Mouse (Mus musculus) intestine, embryonic 14.5 days (tissue): ENCODE data around the gene Gtf2f2. TPM values are rescaled to one million over a fixed set of nuclear protein-coding genes. Genes with fewer than 3 reads are reported as not detected.
A peak's percentile ranks its signal among the peaks of the same experiment; 100 is the strongest.

Experiments used
- ATAC-seq: fragments of 200-750 bp; cut with Nextera tagmentation; replicated peaks from 2 replicates; pipeline ENCODE4 v1.8.0; 2017; ENCODE audit warnings: low read depth, moderate number of reproducible peaks, moderate TSS enrichment, moderate library complexity; ENCODE audit not compliant: low FRiP score, low TSS enrichment
- DNase-seq: peaks from one replicate; pipeline ENCODE4 v3.0.0-alpha.2; 2018; ENCODE audit warnings: low spot score
- H3K27ac ChIP-seq: fragments of 300-500 bp; sonication (generic); 2 replicates; pipeline ENCODE4 v1.5.1; 2014; ENCODE audit warnings: low read depth, mild to moderate bottlenecking, control low read depth
- H3K27me3 ChIP-seq: fragments of 300-500 bp; sonication (generic); replicated peaks from 2 replicates; pipeline ENCODE4 v1.6.1; 2014; ENCODE audit warnings: low read length, control low read depth; ENCODE audit not compliant: control insufficient read depth, insufficient read depth
- H3K36me3 ChIP-seq: fragments of 300-500 bp; sonication (generic); 2 replicates; pipeline ENCODE4 v1.6.1; 2014; ENCODE audit warnings: low read length, control low read depth; ENCODE audit not compliant: control insufficient read depth, insufficient read depth
- H3K4me1 ChIP-seq: fragments of 300-500 bp; sonication (generic); replicated peaks from 2 replicates; pipeline ENCODE4 v1.6.1; 2014; ENCODE audit warnings: low read length, control low read depth, mixed read lengths; ENCODE audit not compliant: control insufficient read depth, insufficient read depth
- H3K4me2 ChIP-seq: fragments of 300-500 bp; sonication (generic); 2 replicates; pipeline ENCODE4 v1.6.1; 2014; ENCODE audit warnings: low read length
- H3K4me3 ChIP-seq: fragments of 300-500 bp; sonication (generic); 2 replicates; pipeline ENCODE4 v1.5.1; 2014; ENCODE audit warnings: low read depth, low read length, control low read depth, mixed read lengths
- H3K9ac ChIP-seq: fragments of 300-500 bp; sonication (generic); 2 replicates; pipeline ENCODE4 v1.6.1; 2014; ENCODE audit warnings: mild to moderate bottlenecking, low read length
- H3K9me3 ChIP-seq: fragments of 300-500 bp; sonication (generic); 2 replicates; pipeline ENCODE4 v1.6.1; 2016; ENCODE audit warnings: low read length, control low read depth; ENCODE audit not compliant: control insufficient read depth
- WGBS: fragments of 180-500 bp; shearing (Covaris S2); extraction: QIAGEN DNeasy Blood & Tissue Kit; methylation state at CpG from one replicate; pipeline ENCODE4 v1.1.7; 2014; 5-methylcytosine and 5-hydroxymethylcytosine counted together
- polyA plus RNA-seq: library from polyadenylated mRNA; unstranded; fragments of >200 nt; fragmentation: Nextera tagmentation; extraction: Ambion mirVana; gene quantifications from 2 replicates; pipeline ENCODE4 v1.2.1, GENCODE M21; 2014

Gtf2f2 gene
- polyA plus RNA-seq, 1 experiment from 2014 or later = 40.2 TPM

DNA sequence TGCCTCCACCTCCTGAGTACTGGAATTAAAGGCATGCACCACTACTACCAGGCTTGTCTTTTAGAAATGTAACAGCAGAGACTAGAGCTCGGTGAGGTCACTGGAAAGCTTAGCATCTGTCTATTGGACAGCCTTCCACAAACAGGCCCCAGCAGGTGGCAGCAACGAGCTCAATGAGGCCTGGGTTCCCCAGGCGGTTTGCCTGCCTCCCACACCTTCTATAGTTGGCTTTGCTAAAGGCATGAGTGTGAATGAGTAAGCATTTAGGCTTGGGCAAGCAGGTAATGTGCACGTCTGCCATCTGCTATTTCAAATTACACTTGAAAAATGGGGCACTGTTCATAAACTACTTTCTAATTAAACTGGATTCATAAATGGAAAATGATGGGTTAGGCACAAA lies 111.1 kb downstream of the Gtf2f2 start:
- Histone ChIP-seq H3K4me1 (no peaks in the 10 kb centered on the region), H3K4me2 (no peak overlapping the region), H3K4me3 (no peak overlapping the region), H3K9ac (no peak overlapping the region), H3K36me3 (peaks cover 16% of the 10 kb centered on the region), H3K27me3 (no peaks in the 10 kb centered on the region), H3K9me3 (no peaks in the 10 kb centered on the region), H3K27ac (no peak overlapping the region)
- DNase-seq (peak; percentile 90), ATAC-seq (0 out of 2 replicates have a peak, but pooled peaks have one; percentile 60)
- WGBS = 26% methylated on average over 4 of the region's 4 CpGs

DNA sequence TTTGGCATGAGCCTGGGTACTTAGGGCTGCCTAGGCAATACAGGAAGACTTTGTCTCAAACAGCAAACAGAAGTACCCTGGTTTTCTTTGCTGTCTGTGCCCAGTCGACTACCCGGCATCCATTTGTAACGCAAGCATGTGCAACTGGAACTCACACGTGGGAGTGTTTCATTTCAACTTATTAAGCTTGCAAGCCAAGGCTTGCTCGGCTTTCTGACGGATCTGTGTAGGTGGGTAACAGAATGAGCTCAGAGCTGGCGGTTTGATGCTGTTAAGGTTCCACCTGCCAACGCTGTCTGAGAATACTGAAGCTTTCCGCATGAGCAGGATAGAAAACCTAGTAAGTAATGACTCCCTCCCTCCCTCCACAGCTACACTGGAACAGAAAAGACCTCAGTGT lies 118.5 kb downstream of the Gtf2f2 start:
- no peak for ATAC-seq
- no peaks in the 10 kb centered on the region for H3K4me1 ChIP-seq
- H3K27ac ChIP-seq = no peak overlapping the region
- no peak for DNase-seq
- H3K27me3 ChIP-seq = no peaks in the 10 kb centered on the region
- no peak overlapping the region for H3K4me3 ChIP-seq
- no peak overlapping the region for H3K9ac ChIP-seq
- H3K4me2 ChIP-seq = no peak overlapping the region
- 87% methylated on average over 9 of the region's 9 CpGs for WGBS
- H3K9me3 ChIP-seq = no peaks in the 10 kb centered on the region
- H3K36me3 ChIP-seq = peaks cover 12% of the 10 kb centered on the region

DNA sequence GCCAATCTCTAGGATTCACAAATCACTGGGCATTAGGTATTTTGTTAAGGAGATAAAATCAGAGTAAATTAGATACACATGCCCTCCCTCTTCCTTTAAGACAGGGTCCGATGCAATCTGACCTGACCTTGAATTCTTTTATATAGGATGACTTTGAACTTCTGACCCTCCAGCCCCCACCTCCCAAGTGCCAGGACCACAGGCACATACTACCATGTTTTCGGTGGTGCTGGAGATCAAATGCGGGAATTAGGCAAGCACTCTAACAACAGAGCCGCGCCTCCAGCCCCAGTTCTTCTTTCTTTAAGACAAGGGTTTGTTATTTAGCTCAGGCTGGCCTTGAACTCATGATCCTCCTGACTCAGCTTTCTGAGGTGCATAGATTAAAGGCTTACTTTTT lies 126.8 kb downstream of the Gtf2f2 start:
- no peaks in the 10 kb centered on the region for H3K27me3 ChIP-seq
- H3K36me3 ChIP-seq = no peaks in the 10 kb centered on the region
- DNase-seq (no peak), ATAC-seq (no peak)
- no peaks in the 10 kb centered on the region for H3K4me1 ChIP-seq
- no peak overlapping the region for H3K9ac ChIP-seq
- H3K4me2 ChIP-seq = no peak overlapping the region
- 74% methylated on average over 5 of the region's 5 CpGs for whole genome bisulfite sequencing
- no peaks in the 10 kb centered on the region for H3K9me3 ChIP-seq
- no peak overlapping the region for H3K27ac ChIP-seq
- H3K4me3 ChIP-seq = no peak overlapping the region

DNA sequence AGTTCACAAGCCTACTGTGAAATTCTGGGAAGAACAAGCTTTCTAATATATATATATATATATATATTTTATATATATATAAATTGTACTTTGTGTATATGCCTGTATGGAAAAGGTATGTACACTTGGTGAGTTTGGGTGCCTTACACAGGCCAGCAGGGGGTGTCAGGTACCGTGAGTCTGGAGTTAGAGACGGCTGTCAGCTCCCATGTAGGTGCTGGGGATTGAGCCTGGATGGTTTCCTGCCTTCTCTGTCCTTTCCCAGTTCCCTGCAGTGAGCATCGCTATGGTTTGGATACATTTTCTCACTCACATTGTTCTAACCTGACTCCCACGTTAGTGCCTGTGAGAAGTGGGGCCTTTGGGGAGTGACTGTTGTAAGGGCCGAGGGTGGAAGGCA lies 127.3 kb downstream of the Gtf2f2 start:
- Histone ChIP-seq H3K9me3 (no peaks in the 10 kb centered on the region), H3K4me2 (no peak overlapping the region), H3K9ac (no peak overlapping the region), H3K4me1 (no peaks in the 10 kb centered on the region), H3K27me3 (no peaks in the 10 kb centered on the region), H3K4me3 (no peak overlapping the region), H3K27ac (no peak overlapping the region), H3K36me3 (no peaks in the 10 kb centered on the region)
- DNase-seq (no peak), ATAC-seq (no peak)
- 68% methylated on average over 5 of the region's 5 CpGs for WGBS

DNA sequence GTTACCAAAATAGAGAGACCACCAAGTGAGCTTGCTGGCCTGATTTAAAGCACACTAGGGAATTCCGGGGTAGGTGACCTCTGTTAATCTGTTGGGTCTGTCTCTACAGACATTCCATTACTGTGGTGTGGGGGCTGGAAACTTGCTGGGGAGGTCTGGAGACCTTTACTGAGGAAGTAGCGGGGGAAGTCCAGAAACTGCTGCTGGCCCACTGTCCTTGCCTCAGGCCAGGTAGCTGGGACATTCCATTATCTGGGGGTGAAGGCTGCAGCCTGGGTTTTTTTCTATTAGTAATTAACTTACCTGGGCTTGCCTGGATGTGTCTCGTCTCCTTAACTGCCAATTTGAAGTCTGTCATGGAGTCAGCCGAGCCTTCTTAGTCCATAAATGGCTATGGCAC lies 128.8 kb downstream of the Gtf2f2 start:
- no peak overlapping the region for H3K4me3 ChIP-seq
- no peaks in the 10 kb centered on the region for H3K4me1 ChIP-seq
- H3K36me3 ChIP-seq = no peaks in the 10 kb centered on the region
- 40% methylated on average over 4 of the region's 4 CpGs for WGBS
- DNase-seq (no peak), ATAC-seq (no peak)
- H3K27me3 ChIP-seq = no peaks in the 10 kb centered on the region
- no peak overlapping the region for H3K4me2 ChIP-seq
- no peak overlapping the region for H3K27ac ChIP-seq
- no peaks in the 10 kb centered on the region for H3K9me3 ChIP-seq
- no peak overlapping the region for H3K9ac ChIP-seq

DNA sequence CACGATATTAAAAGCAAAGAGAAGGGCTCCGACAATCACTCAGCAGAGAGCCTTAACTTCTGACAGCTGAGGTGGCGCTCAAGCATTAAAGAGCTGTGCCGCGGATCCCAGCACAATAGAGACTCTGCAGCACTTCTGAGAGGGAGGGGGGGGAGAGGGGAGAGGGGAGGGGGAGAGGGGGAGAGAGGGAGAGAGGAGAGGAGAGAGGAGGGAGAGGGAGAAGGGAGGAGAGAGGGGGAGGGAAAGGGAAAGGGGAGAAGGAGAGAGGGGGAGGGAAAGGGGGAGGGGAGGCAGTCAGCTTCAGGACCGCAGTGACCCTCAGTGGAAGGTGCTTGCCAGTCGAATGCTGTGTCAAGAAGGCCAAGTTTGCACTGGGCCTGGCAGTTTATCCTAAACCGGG lies 131.7 kb downstream of the Gtf2f2 start:
- Histone ChIP-seq H3K9ac (no peak overlapping the region), H3K4me2 (no peak overlapping the region), H3K36me3 (no peaks in the 10 kb centered on the region), H3K27ac (no peak overlapping the region), H3K4me1 (peaks cover 3% of the 10 kb centered on the region; the same call in 1 of the 2 replicates), H3K9me3 (no peaks in the 10 kb centered on the region), H3K4me3 (no peak overlapping the region), H3K27me3 (no peaks in the 10 kb centered on the region)
- DNase-seq (no peak), ATAC-seq (no peak)
- WGBS = 35% methylated on average over 8 of the region's 8 CpGs

DNA sequence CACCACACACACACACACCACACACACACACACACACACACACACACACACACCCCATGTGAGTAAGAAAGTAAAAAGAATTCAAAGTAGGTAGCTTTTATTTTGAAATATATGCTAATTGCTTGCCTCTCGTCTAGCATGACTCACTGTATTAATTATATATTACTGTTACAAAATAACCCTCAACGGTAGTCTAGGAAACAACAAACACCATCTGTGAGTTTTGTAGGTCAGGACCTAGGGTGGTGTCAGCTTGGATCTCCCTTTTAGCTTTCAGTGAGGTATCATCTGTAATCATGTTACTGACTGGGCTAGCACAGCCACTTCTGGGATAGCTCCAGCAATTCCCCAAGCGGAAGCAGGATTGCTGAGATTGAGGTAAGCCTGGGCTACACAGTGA lies 133.4 kb downstream of the Gtf2f2 start:
- H3K4me1 ChIP-seq = peaks cover 3% of the 10 kb centered on the region; the same call in 1 of the 2 replicates
- 82% methylated on average over 3 of the region's 3 CpGs for WGBS

DNA sequence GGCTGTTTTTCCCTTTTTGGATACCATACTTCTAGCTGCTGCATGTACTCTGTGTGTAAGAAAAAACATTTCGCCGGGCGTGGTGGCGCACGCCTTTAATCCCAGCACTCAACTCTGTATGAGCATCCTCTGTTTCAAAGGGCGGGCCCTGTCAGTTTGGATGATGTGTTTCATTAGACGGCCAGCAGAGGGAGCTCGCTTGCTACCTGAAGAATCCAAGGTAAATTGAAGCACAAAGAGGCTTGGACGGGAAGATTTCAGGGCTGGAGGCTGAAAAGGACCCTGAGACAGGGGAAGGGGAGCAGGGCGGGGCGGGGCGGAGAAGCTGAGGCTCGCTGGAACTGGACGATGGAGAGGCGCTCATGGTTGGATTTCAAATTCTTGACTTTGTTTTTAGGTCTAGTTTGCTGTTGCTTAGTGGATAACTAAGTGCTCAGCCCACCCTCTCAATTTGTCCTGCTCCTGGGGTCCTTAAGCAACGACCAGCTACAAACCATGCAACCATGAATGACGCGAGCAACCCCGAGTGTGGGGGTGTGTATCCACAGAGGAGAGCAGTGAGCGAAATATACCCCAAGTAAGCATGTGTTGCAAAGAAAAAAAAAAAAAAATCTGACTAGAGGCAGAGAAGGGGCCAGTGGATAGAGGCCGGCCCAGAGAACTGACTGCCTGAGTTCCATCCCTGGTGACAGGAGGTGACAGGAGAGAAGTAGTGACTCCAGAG lies 134.2 kb downstream of the Gtf2f2 start:
- no peak overlapping the region for H3K9ac ChIP-seq
- peaks cover 3% of the 10 kb centered on the region; the same call in 1 of the 2 replicates for H3K4me1 ChIP-seq
- DNase-seq = peak; percentile 89
- 13% methylated on average over 21 of the region's 21 CpGs for WGBS
- H3K27ac ChIP-seq = no peak overlapping the region
- H3K27me3 ChIP-seq = no peaks in the 10 kb centered on the region
- peak overlapping the region; percentile 28 for H3K4me2 ChIP-seq
- H3K4me3 ChIP-seq = no peak overlapping the region
- no peaks in the 10 kb centered on the region for H3K9me3 ChIP-seq
- H3K36me3 ChIP-seq = no peaks in the 10 kb centered on the region
- ATAC-seq = peak; percentile 57

More for the DNA sequence above, 133.4 kb downstream of the Gtf2f2 start:
- Histone ChIP-seq H3K27me3 (no peaks in the 10 kb centered on the region), H3K9me3 (no peaks in the 10 kb centered on the region), H3K4me3 (no peak overlapping the region), H3K9ac (no peak overlapping the region), H3K4me2 (no peak overlapping the region), H3K36me3 (no peaks in the 10 kb centered on the region), H3K27ac (no peak overlapping the region)
- ATAC-seq (no peak), DNase-seq (no peak)

DNA sequence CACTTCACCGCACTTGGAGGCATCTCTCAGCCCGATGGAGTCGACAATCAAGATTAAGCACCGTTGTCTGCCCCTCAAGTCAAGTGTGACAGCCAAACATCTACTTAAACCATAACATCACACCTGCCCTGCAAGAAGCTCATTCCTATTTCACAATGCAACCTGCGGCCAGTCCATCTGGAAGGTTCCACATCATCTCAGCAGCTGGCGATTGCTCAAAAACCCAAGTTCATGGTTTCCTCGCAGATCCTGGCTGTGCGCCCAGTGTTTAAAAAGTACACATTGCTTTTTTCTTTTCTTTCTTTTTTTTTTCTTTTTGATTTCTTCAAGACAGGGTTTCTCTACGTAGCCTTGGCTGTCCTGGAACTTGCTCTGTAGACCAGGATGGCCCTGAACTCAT lies 137.1 kb downstream of the Gtf2f2 start:
- no peaks in the 10 kb centered on the region for H3K9me3 ChIP-seq
- no peak for DNase-seq
- H3K4me1 ChIP-seq = peaks cover 3% of the 10 kb centered on the region; the same call in 1 of the 2 replicates
- 64% methylated on average over 9 of the region's 9 CpGs for WGBS
- no peaks in the 10 kb centered on the region for H3K36me3 ChIP-seq
- H3K27me3 ChIP-seq = no peaks in the 10 kb centered on the region
- ATAC-seq = no peak
- H3K4me2 ChIP-seq = no peak overlapping the region
- H3K9ac ChIP-seq = no peak overlapping the region
- H3K4me3 ChIP-seq = no peak overlapping the region
- H3K27ac ChIP-seq = no peak overlapping the region
